ENCODE assay signal across 14 mouse cellular contexts in genomic region chr7:64569676-64570075, GRCm38 (mm10).
DNase-seq lines count a peak whose midpoint lies in the region; ATAC-seq and TF ChIP-seq lines count a peak whose summit lies in the region.
"Had no signal": no experiment of that assay in that cellular context is flagged by ENCODE, and none has a peak within 500 bp of the region (broad histone marks: within the 10 kb centered on the region; RNA-seq: fewer than 3 reads in every experiment).

No protein-coding gene starts in this region.

- no peak overlapping the region for H3K9ac ChIP-seq in kidney, embryonic 16.5 days (replicated peaks; ENCODE audit: low read length)
- H3K9ac ChIP-seq in hindbrain, embryonic 11.5 days (ENCODE audit: low read depth, low read length) = no peak overlapping the region
- H3K9ac ChIP-seq: embryonic facial prominence, embryonic 15.5 days; hindbrain, embryonic 15.5 days; neural tube, embryonic 13.5 days had no signal

- DNase-seq in cerebellum, adult 9-11 months = peak; percentile 36
- DNase-seq in cerebellum, postnatal 36 days = no peak
- no peak for DNase-seq in kidney, postnatal 36 days
- peak; percentile 26 for DNase-seq in lung, postnatal 10 days
- DNase-seq in lung, adult 2 months = no peak
- no peak for DNase-seq in hindbrain, embryonic 11.5 days (ENCODE audit: low spot score)
- DNase-seq: heart, adult 11 months; midbrain, embryonic 14.5 days; right cerebral cortex, postnatal 14 days had no signal

- H3K27me3 ChIP-seq in kidney, embryonic 16.5 days (ENCODE audit: insufficient read depth, low read length) = no peaks in the 10 kb centered on the region
- no peaks in the 10 kb centered on the region for H3K27me3 ChIP-seq in myocyte (ENCODE audit: control insufficient read depth, insufficient read depth, insufficient read length)
- H3K27me3 ChIP-seq in hindbrain, embryonic 11.5 days (ENCODE audit: control insufficient read depth, insufficient read depth, low read length) = no peaks in the 10 kb centered on the region
- H3K27me3 ChIP-seq: embryonic facial prominence, embryonic 15.5 days; hindbrain, embryonic 15.5 days; neural tube, embryonic 13.5 days had no signal

- no peak overlapping the region for H3K4me3 ChIP-seq in kidney, embryonic 16.5 days (ENCODE audit: low read length)
- H3K4me3 ChIP-seq in lung, adult 2 months (replicated peaks; ENCODE audit: extremely low read depth, low read depth, low read length) = no peak overlapping the region
- H3K4me3 ChIP-seq in myocyte = no peak overlapping the region
- no peak overlapping the region for H3K4me3 ChIP-seq in hindbrain, embryonic 11.5 days (ENCODE audit: low read depth, low read length)
- H3K4me3 ChIP-seq: embryonic facial prominence, embryonic 15.5 days; hindbrain, embryonic 15.5 days; neural tube, embryonic 13.5 days had no signal

- no peaks in the 10 kb centered on the region for H3K9me3 ChIP-seq in kidney, embryonic 16.5 days (ENCODE audit: low read length)
- no peaks in the 10 kb centered on the region for H3K9me3 ChIP-seq in hindbrain, embryonic 11.5 days (ENCODE audit: control insufficient read depth, low read length)
- H3K9me3 ChIP-seq: embryonic facial prominence, embryonic 15.5 days; hindbrain, embryonic 15.5 days; neural tube, embryonic 13.5 days had no signal

- H3K4me1 ChIP-seq in kidney, embryonic 16.5 days (ENCODE audit: insufficient read depth, low read length) = no peaks in the 10 kb centered on the region
- no peaks in the 10 kb centered on the region for H3K4me1 ChIP-seq in lung, adult 2 months (ENCODE audit: control insufficient read depth, insufficient read depth, low read length)
- H3K4me1 ChIP-seq in hindbrain, embryonic 11.5 days (replicated peaks; ENCODE audit: control insufficient read depth, insufficient read depth, low read length) = no peaks in the 10 kb centered on the region

- no peaks in the 10 kb centered on the region for H3K36me3 ChIP-seq in kidney, embryonic 16.5 days (ENCODE audit: insufficient read depth, low read length)
- H3K36me3 ChIP-seq in myocyte (ENCODE audit: control insufficient read depth, insufficient read depth) = no peaks in the 10 kb centered on the region
- peaks cover 2% of the 10 kb centered on the region; the same call in 1 of the 2 replicates for H3K36me3 ChIP-seq in hindbrain, embryonic 11.5 days (ENCODE audit: control insufficient read depth, insufficient read depth, low read length)
- H3K36me3 ChIP-seq: embryonic facial prominence, embryonic 15.5 days; hindbrain, embryonic 15.5 days had no signal

- no peak overlapping the region for H3K27ac ChIP-seq in kidney, embryonic 16.5 days (ENCODE audit: low read length)
- H3K27ac ChIP-seq in hindbrain, embryonic 11.5 days (ENCODE audit: low read depth, low read length) = no peak overlapping the region
- H3K27ac ChIP-seq: embryonic facial prominence, embryonic 15.5 days; hindbrain, embryonic 15.5 days; neural tube, embryonic 13.5 days had no signal

- TF ChIP-seq POLR2A in lung, adult 2 months (IDR thresholded peaks at IDR 0.05; ENCODE audit: borderline replicate concordance, extremely low read depth, low read depth, low read length) = no peak
- no peak for TF ChIP-seq POLR2A in myocyte (IDR thresholded peaks at IDR 0.05; ENCODE audit: insufficient read length, low read depth)

- WGBS in kidney, embryonic 16.5 days = 50% methylated on average over 7 of the region's 7 CpGs
- WGBS in lung, adult 2 months = 41% methylated on average over 7 of the region's 7 CpGs
- WGBS in hindbrain, embryonic 11.5 days = 53% methylated on average over 7 of the region's 7 CpGs

- no peak for TF ChIP-seq CTCF in lung, adult 2 months (IDR thresholded peaks at IDR 0.05; ENCODE audit: insufficient read depth, low read length)

- no peak overlapping the region for H3K4me2 ChIP-seq in kidney, embryonic 16.5 days (replicated peaks; ENCODE audit: low read depth, low read length)
- H3K4me2 ChIP-seq in myocyte (ENCODE audit: low read depth) = peak overlapping the region; percentile 34
- H3K4me2 ChIP-seq in hindbrain, embryonic 11.5 days (replicated peaks; ENCODE audit: low read depth, low read length) = no peak overlapping the region
- H3K4me2 ChIP-seq: embryonic facial prominence, embryonic 15.5 days; hindbrain, embryonic 15.5 days; neural tube, embryonic 13.5 days had no signal

- H3K79me2 ChIP-seq in myocyte (ENCODE audit: control insufficient read depth, insufficient read depth) = no peaks in the 10 kb centered on the region

- ATAC-seq in kidney, embryonic 16.5 days (ENCODE audit: low FRiP score, low TSS enrichment) = peak; percentile 74; the same call in 1 of the 2 replicates
- no peak for ATAC-seq in hindbrain, embryonic 11.5 days (ENCODE audit: low FRiP score)

- H3ac ChIP-seq in myocyte (ENCODE audit: control insufficient read depth, insufficient read length) = no peak overlapping the region

TF ChIP-seq in myocyte, 11 proteins besides CTCF, POLR2A, EP300 and RAD21:
- TF ChIP-seq TCF3 (IDR thresholded peaks at IDR 0.05; ENCODE audit: insufficient read length, low read depth) = no peak

Comparison
In these comparisons a context has a peak if more than half of its experiments do, and no peak if none do; other contexts are left out.
1. DNase-seq: peak in cerebellum, adult 9-11 months (single experiment) and lung, postnatal 10 days (single experiment); none in cerebellum, postnatal 36 days (0 of 2), kidney, postnatal 36 days (0 of 2), lung, adult 2 months (single experiment) and hindbrain, embryonic 11.5 days (single experiment).